Mouse (Mus musculus) intestine, embryonic 14.5 days (tissue): ENCODE data around the gene Rbpj. TPM values are rescaled to one million over a fixed set of nuclear protein-coding genes. Genes with fewer than 3 reads are reported as not detected.
A peak's percentile ranks its signal among the peaks of the same experiment; 100 is the strongest.

Experiments
- ATAC-seq: fragments of 200-750 bp; cut with Nextera tagmentation; replicated peaks from 2 replicates; pipeline ENCODE4 v1.8.0; 2017; ENCODE audit warnings: low read depth, moderate number of reproducible peaks, moderate TSS enrichment, moderate library complexity; ENCODE audit not compliant: low FRiP score, low TSS enrichment
- DNase-seq: peaks from one replicate; pipeline ENCODE4 v3.0.0-alpha.2; 2018; ENCODE audit warnings: low spot score
- H3K27ac ChIP-seq: fragments of 300-500 bp; sonication (generic); 2 replicates; pipeline ENCODE4 v1.5.1; 2014; ENCODE audit warnings: low read depth, mild to moderate bottlenecking, control low read depth
- H3K27me3 ChIP-seq: fragments of 300-500 bp; sonication (generic); replicated peaks from 2 replicates; pipeline ENCODE4 v1.6.1; 2014; ENCODE audit warnings: low read length, control low read depth; ENCODE audit not compliant: control insufficient read depth, insufficient read depth
- H3K36me3 ChIP-seq: fragments of 300-500 bp; sonication (generic); 2 replicates; pipeline ENCODE4 v1.6.1; 2014; ENCODE audit warnings: low read length, control low read depth; ENCODE audit not compliant: control insufficient read depth, insufficient read depth
- H3K4me1 ChIP-seq: fragments of 300-500 bp; sonication (generic); replicated peaks from 2 replicates; pipeline ENCODE4 v1.6.1; 2014; ENCODE audit warnings: low read length, control low read depth, mixed read lengths; ENCODE audit not compliant: control insufficient read depth, insufficient read depth
- H3K4me2 ChIP-seq: fragments of 300-500 bp; sonication (generic); 2 replicates; pipeline ENCODE4 v1.6.1; 2014; ENCODE audit warnings: low read length
- H3K4me3 ChIP-seq: fragments of 300-500 bp; sonication (generic); 2 replicates; pipeline ENCODE4 v1.5.1; 2014; ENCODE audit warnings: low read depth, low read length, control low read depth, mixed read lengths
- H3K9ac ChIP-seq: fragments of 300-500 bp; sonication (generic); 2 replicates; pipeline ENCODE4 v1.6.1; 2014; ENCODE audit warnings: mild to moderate bottlenecking, low read length
- H3K9me3 ChIP-seq: fragments of 300-500 bp; sonication (generic); 2 replicates; pipeline ENCODE4 v1.6.1; 2016; ENCODE audit warnings: low read length, control low read depth; ENCODE audit not compliant: control insufficient read depth
- WGBS: fragments of 180-500 bp; shearing (Covaris S2); extraction: QIAGEN DNeasy Blood & Tissue Kit; methylation state at CpG from one replicate; pipeline ENCODE4 v1.1.7; 2014; 5-methylcytosine and 5-hydroxymethylcytosine counted together
- polyA plus RNA-seq: library from polyadenylated mRNA; unstranded; fragments of >200 nt; fragmentation: Nextera tagmentation; extraction: Ambion mirVana; gene quantifications from 2 replicates; pipeline ENCODE4 v1.2.1, GENCODE M21; 2014

Rbpj gene
- polyA plus RNA-seq, 1 experiment from 2014 or later: 39.3 TPM

- WGBS: 25% methylated on average over 3 of the region's 3 CpGs
- Histone ChIP-seq H3K4me2 (no peak overlapping the region), H3K36me3 (no peaks in the 10 kb centered on the region), H3K9ac (no peak overlapping the region), H3K27me3 (no peaks in the 10 kb centered on the region), H3K27ac (peak overlapping the region; percentile 74), H3K9me3 (no peaks in the 10 kb centered on the region), H3K4me3 (no peak overlapping the region), H3K4me1 (peaks cover 12% of the 10 kb centered on the region)
- DNase-seq: no peak
- ATAC-seq: peak; percentile 89
Observed at GRCm38 (mm10) chr5:53438268-53438667, 27.7 kb upstream of the Rbpj start.

GRCm38 (mm10) chr5:53439655-53440054 is 26.3 kb upstream of the Rbpj start:
- DNase-seq (no peak), ATAC-seq (no peak)
- Histone ChIP-seq H3K4me2 (no peak overlapping the region), H3K9ac (no peak overlapping the region), H3K4me3 (no peak overlapping the region), H3K9me3 (no peaks in the 10 kb centered on the region), H3K4me1 (peaks cover 12% of the 10 kb centered on the region), H3K27me3 (no peaks in the 10 kb centered on the region), H3K36me3 (no peaks in the 10 kb centered on the region), H3K27ac (no peak overlapping the region)
- 61% methylated on average over 3 of the region's 3 CpGs for WGBS

GRCm38 (mm10) chr5:53444030-53444429 is 21.9 kb upstream of the Rbpj start:
- Histone ChIP-seq H3K4me3 (no peak overlapping the region), H3K9ac (no peak overlapping the region), H3K4me2 (no peak overlapping the region), H3K4me1 (peaks cover 4% of the 10 kb centered on the region; the same call in 1 of the 2 replicates), H3K9me3 (no peaks in the 10 kb centered on the region), H3K36me3 (no peaks in the 10 kb centered on the region), H3K27me3 (no peaks in the 10 kb centered on the region), H3K27ac (no peak overlapping the region)
- no peak for DNase-seq
- WGBS: 86% methylated on average over 5 of the region's 5 CpGs
- ATAC-seq: no peak

GRCm38 (mm10) chr5:53450945-53451344 is 15.0 kb upstream of the Rbpj start:
- 50% methylated on average over 9 of the region's 9 CpGs for WGBS
- Histone ChIP-seq H3K27me3 (no peaks in the 10 kb centered on the region), H3K4me1 (no peaks in the 10 kb centered on the region), H3K4me3 (no peak overlapping the region), H3K36me3 (no peaks in the 10 kb centered on the region), H3K4me2 (no peak overlapping the region), H3K9ac (no peak overlapping the region), H3K27ac (peak overlapping the region; percentile 4), H3K9me3 (no peaks in the 10 kb centered on the region)
- DNase-seq (no peak), ATAC-seq (no peak)

DNA sequence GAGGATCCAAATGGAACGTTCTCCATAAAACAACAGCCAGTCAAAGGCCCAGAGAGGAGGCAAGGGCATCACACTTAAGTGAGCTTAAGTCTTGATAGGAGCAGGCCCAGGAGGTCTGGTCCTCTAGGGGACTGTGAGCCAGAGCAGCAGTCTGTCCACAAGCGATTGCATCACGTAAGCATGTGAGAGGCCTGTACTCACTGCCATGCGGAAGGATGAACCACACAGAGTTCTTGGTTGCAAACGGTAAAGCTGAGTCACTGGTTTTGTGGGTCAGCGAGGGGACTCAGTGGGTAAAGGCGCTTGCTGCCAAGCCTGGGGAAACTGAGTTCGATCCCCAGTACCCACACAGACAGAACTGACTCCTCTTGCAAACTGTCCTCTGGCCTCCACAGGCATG is 14.1 kb upstream of the Rbpj start:
- no peaks in the 10 kb centered on the region for H3K27me3 ChIP-seq

DNA sequence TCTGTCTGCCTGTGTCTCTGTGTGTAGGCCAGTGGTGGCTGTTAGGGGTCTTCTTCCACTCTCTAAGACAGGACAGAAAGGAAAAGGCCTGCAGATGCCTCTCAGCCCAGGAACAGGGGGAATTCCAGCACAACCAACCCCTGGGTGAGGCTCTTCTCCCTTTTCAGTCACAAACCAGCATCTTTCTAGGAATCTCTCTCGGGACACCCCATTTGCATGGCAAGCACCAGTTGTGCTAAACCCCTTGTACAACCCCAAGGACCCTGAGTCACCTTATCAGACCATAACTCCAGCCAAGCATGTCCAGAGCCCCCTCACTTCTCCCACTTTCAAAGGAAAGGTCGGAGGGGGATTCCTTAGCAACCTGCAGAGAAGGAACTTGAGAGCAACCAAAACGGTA is 13.0 kb upstream of the Rbpj start:
- Histone ChIP-seq H3K36me3 (no peaks in the 10 kb centered on the region), H3K9me3 (no peaks in the 10 kb centered on the region), H3K27me3 (no peaks in the 10 kb centered on the region), H3K4me2 (no peak overlapping the region), H3K9ac (no peak overlapping the region), H3K4me3 (no peak overlapping the region), H3K4me1 (no peaks in the 10 kb centered on the region), H3K27ac (no peak overlapping the region)
- DNase-seq: no peak
- WGBS: 60% methylated on average over 3 of the region's 3 CpGs
- ATAC-seq: no peak

More for the DNA sequence above, 14.1 kb upstream of the Rbpj start:
- H3K4me2 ChIP-seq: no peak overlapping the region
- 94% methylated on average over 8 of the region's 8 CpGs for WGBS
- no peak overlapping the region for H3K4me3 ChIP-seq
- no peak overlapping the region for H3K27ac ChIP-seq
- H3K36me3 ChIP-seq: no peaks in the 10 kb centered on the region
- ATAC-seq (no peak), DNase-seq (no peak)
- H3K4me1 ChIP-seq: no peaks in the 10 kb centered on the region
- H3K9me3 ChIP-seq: no peaks in the 10 kb centered on the region
- H3K9ac ChIP-seq: no peak overlapping the region

GRCm38 (mm10) chr5:53454706-53455105 is 11.2 kb upstream of the Rbpj start:
- ATAC-seq: no peak
- WGBS: 77% methylated on average over 9 of the region's 9 CpGs

DNA sequence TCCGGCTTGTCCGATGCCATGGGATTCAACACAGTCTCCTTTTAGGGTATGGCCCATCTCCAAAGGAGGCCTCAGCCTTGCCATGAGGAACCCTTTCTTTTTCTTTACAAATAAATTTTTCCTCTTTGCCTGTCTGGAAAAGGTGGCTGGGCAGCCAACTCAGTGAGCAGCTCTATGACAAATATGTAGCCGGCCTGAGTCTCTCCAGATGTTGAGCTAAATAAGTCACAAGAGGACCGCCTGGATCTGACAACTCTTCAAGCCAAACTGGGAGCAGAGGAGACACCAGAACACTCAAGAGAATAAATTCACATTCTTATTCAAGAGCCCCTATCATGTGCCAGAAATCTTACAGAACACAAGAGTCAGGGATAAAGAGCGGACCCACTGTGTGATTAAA is 10.5 kb upstream of the Rbpj start:
- Histone ChIP-seq H3K36me3 (no peaks in the 10 kb centered on the region), H3K27ac (no peak overlapping the region), H3K4me1 (no peaks in the 10 kb centered on the region), H3K9ac (no peak overlapping the region), H3K9me3 (no peaks in the 10 kb centered on the region), H3K27me3 (no peaks in the 10 kb centered on the region), H3K4me2 (no peak overlapping the region), H3K4me3 (no peak overlapping the region)
- DNase-seq: no peak
- no peak for ATAC-seq
- 89% methylated on average over 5 of the region's 5 CpGs for WGBS

More at GRCm38 (mm10) chr5:53454706-53455105, 11.2 kb upstream of the Rbpj start:
- no peak overlapping the region for H3K4me2 ChIP-seq
- H3K9me3 ChIP-seq: no peaks in the 10 kb centered on the region
- no peaks in the 10 kb centered on the region for H3K27me3 ChIP-seq
- no peak overlapping the region for H3K9ac ChIP-seq
- no peak overlapping the region for H3K27ac ChIP-seq
- H3K4me3 ChIP-seq: no peak overlapping the region
- H3K36me3 ChIP-seq: no peaks in the 10 kb centered on the region
- no peaks in the 10 kb centered on the region for H3K4me1 ChIP-seq
- no peak for DNase-seq

- ATAC-seq: no peak
Observed at GRCm38 (mm10) chr5:53460196-53460595, 5.8 kb upstream of the Rbpj start.

More at GRCm38 (mm10) chr5:53460196-53460595, 5.8 kb upstream of the Rbpj start:
- Histone ChIP-seq H3K9ac (no peak overlapping the region), H3K27ac (no peak overlapping the region), H3K4me1 (no peaks in the 10 kb centered on the region), H3K4me2 (no peak overlapping the region), H3K9me3 (no peaks in the 10 kb centered on the region), H3K27me3 (no peaks in the 10 kb centered on the region), H3K4me3 (no peak overlapping the region), H3K36me3 (no peaks in the 10 kb centered on the region)
- no peak for DNase-seq
- WGBS: 63% methylated on average over 5 of the region's 5 CpGs
